Mouse (Mus musculus): ENCODE data around the gene Fam53b. TPM values are rescaled to one million over a fixed set of nuclear protein-coding genes. Genes with fewer than 3 reads are reported as not detected.

The Fam53b gene
- polyA plus RNA-seq, 2 experiments = 12.9 to 20.0 TPM

DNA sequence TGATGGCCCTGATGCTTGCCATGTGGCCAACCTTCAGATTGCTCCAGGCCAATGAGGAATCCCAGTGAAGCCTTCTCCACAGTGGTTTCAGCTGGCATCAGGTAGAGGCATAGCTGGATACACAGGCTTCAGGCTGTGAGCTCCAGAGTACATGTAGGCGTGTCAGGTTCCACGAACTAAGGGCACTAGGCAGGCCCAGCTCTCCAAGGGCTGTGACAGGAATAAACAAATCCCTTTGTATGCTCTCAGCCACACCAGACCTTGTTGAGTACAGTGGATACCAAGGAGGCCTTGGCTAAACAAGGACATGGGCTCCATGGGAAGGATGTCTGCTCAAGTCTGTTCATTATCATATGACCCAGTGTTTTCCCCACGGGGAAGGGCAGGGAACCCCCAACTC, 112.3 kb downstream of the Fam53b start:
- no peak overlapping the region for H3K9ac ChIP-seq (replicated peaks)
- TF ChIP-seq EP300 (IDR thresholded peaks at IDR 0.05; ENCODE audit: low read depth) (no peak), CTCF (IDR thresholded peaks at IDR 0.05; ENCODE audit: low read depth) (no peak)
- DNase-seq (ENCODE audit: low read depth in 3 of 3, low spot score in 3 of 3) (no peak), ATAC-seq (ENCODE audit: insufficient read depth) (no peak)
- no peak overlapping the region for H3K4me2 ChIP-seq (ENCODE audit: low read depth)
- no peaks in the 10 kb centered on the region for H3K9me3 ChIP-seq (ENCODE audit: control insufficient read depth, low read length)
- H3K4me1 ChIP-seq (replicated peaks; ENCODE audit: control insufficient read depth in 2 of 2, insufficient read depth in 2 of 2, low read length in 1 of 2) = no peaks in the 10 kb centered on the region
- no peak overlapping the region for H3K4me3 ChIP-seq (ENCODE audit: insufficient read depth in 1 of 2, low read depth in 2 of 2, low read length in 2 of 2)
- H3K36me3 ChIP-seq (replicated peaks; ENCODE audit: control insufficient read depth, insufficient read depth, low read depth) = no peaks in the 10 kb centered on the region
- H3K27ac ChIP-seq = no peak overlapping the region
- no peaks in the 10 kb centered on the region for H3K27me3 ChIP-seq (ENCODE audit: control insufficient read depth, insufficient read depth, low read length)
- WGBS (ENCODE audit: insufficient replicate concordance) = 58% methylated on average over 3 of the region's 3 CpGs

DNA sequence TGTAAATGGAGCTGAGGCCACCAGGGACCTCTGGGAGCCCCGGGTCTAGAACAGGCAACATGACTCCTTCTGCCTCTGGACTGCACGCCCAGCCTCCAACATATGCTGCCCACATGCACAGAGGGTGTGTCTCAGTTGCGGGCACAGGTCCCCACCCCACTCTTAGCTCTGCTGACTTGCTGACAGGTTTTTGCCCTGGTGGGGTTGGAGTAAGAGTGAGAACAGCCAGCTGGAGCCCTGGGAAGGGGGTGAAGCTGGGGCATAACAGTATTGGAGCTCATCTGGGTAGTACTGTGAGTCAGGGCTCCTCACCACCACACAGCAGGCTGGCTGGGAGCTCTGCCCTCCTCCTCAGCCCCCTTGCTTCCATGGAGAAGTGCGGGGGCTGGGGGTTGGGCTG, 113.6 kb downstream of the Fam53b start:
- H3K36me3 ChIP-seq (replicated peaks; ENCODE audit: control insufficient read depth, insufficient read depth, low read depth) = no peaks in the 10 kb centered on the region
- no peak overlapping the region for H3K9ac ChIP-seq (replicated peaks)
- WGBS (ENCODE audit: insufficient replicate concordance) = 49% methylated on average over 4 of the region's 4 CpGs
- H3K4me1 ChIP-seq (replicated peaks; ENCODE audit: control insufficient read depth in 2 of 2, insufficient read depth in 2 of 2, low read length in 1 of 2) = no peaks in the 10 kb centered on the region
- H3K4me3 ChIP-seq (ENCODE audit: insufficient read depth in 1 of 2, low read depth in 2 of 2, low read length in 2 of 2) = no peak overlapping the region
- ATAC-seq (ENCODE audit: insufficient read depth) (no peak), DNase-seq (ENCODE audit: low read depth in 3 of 3, low spot score in 3 of 3) (no peak)
- no peak overlapping the region for H3K4me2 ChIP-seq (ENCODE audit: low read depth)
- no peak overlapping the region for H3K27ac ChIP-seq
- TF ChIP-seq CTCF (IDR thresholded peaks at IDR 0.05; ENCODE audit: low read depth) (no peak), EP300 (IDR thresholded peaks at IDR 0.05; ENCODE audit: low read depth) (no peak)
- H3K9me3 ChIP-seq (ENCODE audit: control insufficient read depth, low read length) = no peaks in the 10 kb centered on the region
- no peaks in the 10 kb centered on the region for H3K27me3 ChIP-seq (ENCODE audit: control insufficient read depth, insufficient read depth, low read length)

DNA sequence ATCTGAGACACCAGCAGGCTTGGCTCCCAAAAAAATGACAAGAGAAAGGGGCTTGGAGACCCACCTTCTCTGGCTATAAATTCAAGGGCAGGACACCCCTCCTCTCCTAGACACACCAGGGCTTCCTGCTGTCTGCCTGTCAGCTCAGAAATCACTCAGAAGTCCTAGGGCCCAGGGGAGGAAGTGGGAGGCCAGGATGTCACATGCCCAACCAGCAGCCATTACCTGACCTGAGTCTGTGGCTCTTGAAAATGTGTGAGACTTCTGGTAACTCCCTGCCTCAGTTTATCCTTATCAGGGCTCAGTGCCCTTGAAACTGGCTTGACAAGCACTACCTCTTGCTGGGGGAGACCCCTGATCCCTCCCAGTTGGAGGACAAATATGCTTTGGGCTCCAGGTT, 114.0 kb downstream of the Fam53b start:
- H3K4me3 ChIP-seq (ENCODE audit: insufficient read depth in 1 of 2, low read depth in 2 of 2, low read length in 2 of 2) = no peak overlapping the region
- no peaks in the 10 kb centered on the region for H3K4me1 ChIP-seq (replicated peaks; ENCODE audit: control insufficient read depth in 2 of 2, insufficient read depth in 2 of 2, low read length in 1 of 2)
- no peak overlapping the region for H3K4me2 ChIP-seq (ENCODE audit: low read depth)
- DNase-seq (ENCODE audit: low read depth in 3 of 3, low spot score in 3 of 3) (no peak), ATAC-seq (ENCODE audit: insufficient read depth) (no peak)
- no peak overlapping the region for H3K9ac ChIP-seq (replicated peaks)
- no peaks in the 10 kb centered on the region for H3K36me3 ChIP-seq (replicated peaks; ENCODE audit: control insufficient read depth, insufficient read depth, low read depth)
- H3K27me3 ChIP-seq (ENCODE audit: control insufficient read depth, insufficient read depth, low read length) = no peaks in the 10 kb centered on the region
- H3K27ac ChIP-seq = no peak overlapping the region
- H3K9me3 ChIP-seq (ENCODE audit: control insufficient read depth, low read length) = no peaks in the 10 kb centered on the region
- no peak for TF ChIP-seq CTCF (IDR thresholded peaks at IDR 0.05; ENCODE audit: low read depth)
- TF ChIP-seq EP300 (IDR thresholded peaks at IDR 0.05; ENCODE audit: low read depth) = no peak

DNA sequence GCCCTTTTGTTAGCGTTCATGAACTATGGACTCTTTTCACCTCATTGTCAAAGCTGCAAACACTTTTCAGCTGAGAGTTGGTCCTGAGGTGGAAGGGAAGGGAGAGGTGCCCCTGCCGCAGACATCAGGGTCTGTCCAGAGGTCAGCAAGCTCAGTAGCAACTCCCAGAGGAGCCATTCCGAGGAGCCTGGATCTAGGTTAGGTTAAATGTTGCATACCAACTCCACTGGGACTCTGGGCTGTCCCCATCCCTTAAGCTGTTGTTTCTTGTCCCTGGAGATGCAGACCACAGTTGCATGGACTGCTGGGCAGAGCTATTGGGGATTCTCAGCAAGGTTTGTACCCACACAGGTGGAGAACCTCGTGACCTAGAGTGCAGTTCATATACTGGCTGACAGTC, 114.5 kb downstream of the Fam53b start:
- 60% methylated on average over 4 of the region's 4 CpGs for WGBS (ENCODE audit: insufficient replicate concordance)
- Histone ChIP-seq H3K4me1 (replicated peaks; ENCODE audit: control insufficient read depth in 2 of 2, insufficient read depth in 2 of 2, low read length in 1 of 2) (no peaks in the 10 kb centered on the region), H3K4me2 (ENCODE audit: low read depth) (no peak overlapping the region), H3K9me3 (ENCODE audit: control insufficient read depth, low read length) (no peaks in the 10 kb centered on the region), H3K9ac (replicated peaks) (no peak overlapping the region), H3K27ac (no peak overlapping the region), H3K4me3 (ENCODE audit: insufficient read depth in 1 of 2, low read depth in 2 of 2, low read length in 2 of 2) (no peak overlapping the region), H3K27me3 (ENCODE audit: control insufficient read depth, insufficient read depth, low read length) (no peaks in the 10 kb centered on the region), H3K36me3 (replicated peaks; ENCODE audit: control insufficient read depth, insufficient read depth, low read depth) (no peaks in the 10 kb centered on the region)
- ATAC-seq (ENCODE audit: insufficient read depth) (no peak), DNase-seq (ENCODE audit: low read depth in 3 of 3, low spot score in 3 of 3) (no peak)
- TF ChIP-seq EP300 (IDR thresholded peaks at IDR 0.05; ENCODE audit: low read depth) (no peak), CTCF (IDR thresholded peaks at IDR 0.05; ENCODE audit: low read depth) (no peak)

DNA sequence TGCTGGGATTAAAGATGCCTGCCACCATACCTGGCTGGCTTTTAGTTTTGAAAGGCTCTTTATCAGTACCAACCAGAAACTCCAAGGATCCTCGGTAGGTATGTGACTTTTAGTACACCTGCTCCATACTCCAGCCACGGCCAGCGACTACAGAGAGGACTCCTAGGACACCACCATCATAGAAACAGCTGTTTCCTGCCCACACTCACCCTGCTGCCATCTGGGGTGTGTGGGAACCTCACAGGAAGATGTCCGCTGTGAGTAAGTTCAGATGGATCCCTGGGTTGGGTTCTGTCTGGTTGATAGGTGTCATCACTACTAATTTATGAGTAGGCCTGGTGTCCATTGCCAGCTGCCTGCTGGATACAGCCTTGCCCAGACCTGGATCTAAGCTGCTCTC, 114.9 kb downstream of the Fam53b start:
- DNase-seq (ENCODE audit: low read depth in 3 of 3, low spot score in 3 of 3) (no peak), ATAC-seq (ENCODE audit: insufficient read depth) (no peak)
- 37% methylated on average over 4 of the region's 4 CpGs for WGBS (ENCODE audit: insufficient replicate concordance)
- Histone ChIP-seq H3K27me3 (ENCODE audit: control insufficient read depth, insufficient read depth, low read length) (no peaks in the 10 kb centered on the region), H3K4me3 (ENCODE audit: insufficient read depth in 1 of 2, low read depth in 2 of 2, low read length in 2 of 2) (no peak overlapping the region), H3K4me1 (replicated peaks; ENCODE audit: control insufficient read depth in 2 of 2, insufficient read depth in 2 of 2, low read length in 1 of 2) (no peaks in the 10 kb centered on the region), H3K27ac (no peak overlapping the region), H3K36me3 (replicated peaks; ENCODE audit: control insufficient read depth, insufficient read depth, low read depth) (no peaks in the 10 kb centered on the region), H3K4me2 (ENCODE audit: low read depth) (no peak overlapping the region), H3K9me3 (ENCODE audit: control insufficient read depth, low read length) (no peaks in the 10 kb centered on the region), H3K9ac (replicated peaks) (no peak overlapping the region)
- TF ChIP-seq EP300 (IDR thresholded peaks at IDR 0.05; ENCODE audit: low read depth) (no peak), CTCF (IDR thresholded peaks at IDR 0.05; ENCODE audit: low read depth) (no peak)

Measured in liver, embryonic 14.5 days (tissue).